Mouse (Mus musculus): ENCODE results near the gene Adora3.

- no peak for TF ChIP-seq POLR2A (IDR thresholded peaks at IDR 0.05; ENCODE audit: low read depth, low read length)
- TF ChIP-seq CTCF (conservative IDR thresholded peaks at IDR 0.05; ENCODE audit: insufficient read depth, insufficient read length, low read depth, low read length), result no peak
Measured at GRCm38 (mm10) chr3:105910519-105911190, 40.0 kb downstream of the Adora3 start.
